Mouse (Mus musculus): ENCODE measurements around the gene Tmem52b.

GRCm38 (mm10) chr6:129559641-129560027, 47.3 kb downstream of the Tmem52b start:
- no peak for TF ChIP-seq TCF12 (IDR thresholded peaks at IDR 0.05; ENCODE audit: low read depth, low read length)
- TF ChIP-seq RCOR1 (conservative IDR thresholded peaks at IDR 0.05; ENCODE audit: low read depth, low read length), result no peak
- no peak for TF ChIP-seq CTCF (conservative IDR thresholded peaks at IDR 0.05 in 1 of 2, IDR thresholded peaks at IDR 0.05 in 1 of 2; ENCODE audit: low read depth in 2 of 2, low read length in 2 of 2)
- no peak for TF ChIP-seq POLR2A (IDR thresholded peaks at IDR 0.05; ENCODE audit: low read depth, low read length)

Data from CH12.LX (cell line).